In genomic region chr17:83902091-83902490, GRCm38 (mm10) we compare ENCODE assay signal across 14 mouse cellular contexts. TPM values are rescaled to one million over a fixed set of nuclear protein-coding genes. Genes with fewer than 3 reads are reported as not detected.
DNase-seq lines count a peak whose midpoint lies in the region; ATAC-seq and TF ChIP-seq lines count a peak whose summit lies in the region.
"Had no signal": no experiment of that assay in that cellular context is flagged by ENCODE, and none has a peak within 500 bp of the region (broad histone marks: within the 10 kb centered on the region; RNA-seq: fewer than 3 reads in every experiment).

No protein-coding gene starts in this region.

- ATAC-seq in lung, embryonic 14.5 days (ENCODE audit: insufficient read depth), result no peak
- ATAC-seq in stomach, embryonic 16.5 days (ENCODE audit: insufficient read depth, low FRiP score), result peak; percentile 34; the same call in 1 of the 2 replicates
- ATAC-seq in CD4-positive, CD25-positive, alpha-beta regulatory T cell, adult 4 months, result no peak
- ATAC-seq: forebrain, embryonic 14.5 days; liver, embryonic 12.5 days; Patski had no signal

- H3K27me3 ChIP-seq in lung, embryonic 14.5 days (ENCODE audit: insufficient read depth, low read length), result no peaks in the 10 kb centered on the region
- H3K27me3 ChIP-seq in stomach, embryonic 16.5 days (ENCODE audit: control insufficient read depth, insufficient read depth, low read length), result no peaks in the 10 kb centered on the region
- H3K27me3 ChIP-seq: liver, embryonic 12.5 days; Patski had no signal

- H3K36me3 ChIP-seq in lung, embryonic 14.5 days (ENCODE audit: insufficient read depth), result no peaks in the 10 kb centered on the region
- H3K36me3 ChIP-seq in stomach, embryonic 16.5 days (ENCODE audit: control insufficient read depth, insufficient read depth, low read length), result no peaks in the 10 kb centered on the region
- H3K36me3 ChIP-seq: liver, embryonic 12.5 days had no signal

- H3K9me3 ChIP-seq in lung, embryonic 14.5 days (ENCODE audit: low read depth, low read length), result no peaks in the 10 kb centered on the region
- H3K9me3 ChIP-seq in stomach, embryonic 16.5 days (replicated peaks; ENCODE audit: control insufficient read depth, low read length), result no peaks in the 10 kb centered on the region
- H3K9me3 ChIP-seq: liver, embryonic 12.5 days had no signal

- peaks cover 20% of the 10 kb centered on the region for H3K4me1 ChIP-seq in lung, embryonic 14.5 days (ENCODE audit: insufficient read depth)
- peaks cover 17% of the 10 kb centered on the region; the same call in 1 of the 2 replicates for H3K4me1 ChIP-seq in embryonic fibroblast, embryonic 13.5 days (ENCODE audit: control insufficient read depth, insufficient read depth, low read length)
- H3K4me1 ChIP-seq in stomach, embryonic 16.5 days (ENCODE audit: control insufficient read depth, insufficient read depth, low read length), result peaks cover 27% of the 10 kb centered on the region

- DNase-seq in adrenal gland, postnatal 10 days, result peak; percentile 72
- DNase-seq in adrenal gland, adult 8-10 months, result no peak
- no peak for DNase-seq in lung, embryonic 14.5 days
- no peak for DNase-seq in lung, postnatal 10 days
- no peak for DNase-seq in right cerebral cortex, postnatal 14 days
- DNase-seq: cerebellum, postnatal 14 days; kidney, postnatal 10 days had no signal

- H3K9ac ChIP-seq in lung, embryonic 14.5 days, result no peak overlapping the region
- peak overlapping the region; percentile 8; the same call in 1 of the 2 replicates for H3K9ac ChIP-seq in stomach, embryonic 16.5 days (ENCODE audit: low read length)
- H3K9ac ChIP-seq: liver, embryonic 12.5 days had no signal

- 37% methylated on average over 6 of the region's 6 CpGs for WGBS in lung, embryonic 14.5 days
- WGBS in stomach, embryonic 16.5 days, result 42% methylated on average over 6 of the region's 6 CpGs

- H3K4me2 ChIP-seq in lung, embryonic 14.5 days, result no peak overlapping the region
- H3K4me2 ChIP-seq in stomach, embryonic 16.5 days (ENCODE audit: low read depth, low read length), result peak overlapping the region; percentile 14; the same call in 1 of the 2 replicates
- H3K4me2 ChIP-seq: liver, embryonic 12.5 days had no signal

- no peak overlapping the region for H3K4me3 ChIP-seq in lung, embryonic 14.5 days (ENCODE audit: low read depth, low read length)
- no peak overlapping the region for H3K4me3 ChIP-seq in embryonic fibroblast, embryonic 13.5 days (ENCODE audit: insufficient read depth, low read length)
- H3K4me3 ChIP-seq in stomach, embryonic 16.5 days (replicated peaks; ENCODE audit: low read length), result no peak overlapping the region
- H3K4me3 ChIP-seq: liver, embryonic 12.5 days had no signal

- TF ChIP-seq POLR2A in embryonic fibroblast, embryonic 13.5 days (IDR thresholded peaks at IDR 0.05; ENCODE audit: low read depth, low read length), result no peak

- TF ChIP-seq CTCF in lung, embryonic 14.5 days (IDR thresholded peaks at IDR 0.05; ENCODE audit: low read depth), result no peak
- TF ChIP-seq CTCF in embryonic fibroblast, embryonic 13.5 days (IDR thresholded peaks at IDR 0.05; ENCODE audit: borderline replicate concordance, insufficient read depth, low read length), result no peak

- H3K27ac ChIP-seq in lung, embryonic 14.5 days (ENCODE audit: low read depth), result 0 out of 2 replicates have a peak overlapping the region, but pooled peaks have one; percentile 1
- H3K27ac ChIP-seq in embryonic fibroblast, embryonic 13.5 days (ENCODE audit: insufficient read depth, low read length), result peak overlapping the region; percentile 7
- H3K27ac ChIP-seq in stomach, embryonic 16.5 days (ENCODE audit: low read length), result peak overlapping the region; percentile 80
- H3K27ac ChIP-seq: liver, embryonic 12.5 days had no signal

RNA-seq across cellular contexts. Expression of gene Haao, which starts 54.3 kb away (rescaled TPM):
- total RNA-seq in adrenal gland, postnatal 10 days (2021), result 10 to 100 TPM; 12.6 to 27.1 TPM
- total RNA-seq in adrenal gland, adult 8-10 months (2022), result 1 to 10 TPM in 1 of 4 experiments, under 1 TPM in 3; 0.64 to 1.0 (median 0.83) TPM
- 0.21 TPM in 1 of 2 replicates, not detected in the other for polyA plus RNA-seq in lung, embryonic 14.5 days (2014; fragmentation: Nextera tagmentation; extraction: Ambion mirVana)
- not detected in 2 replicates for polyA plus RNA-seq in embryonic fibroblast, embryonic 13.5 days (2011; ENCODE audit: insufficient read length, low read depth, missing spikeins)
- 4.0 and 4.1 TPM in 2 replicates for polyA plus RNA-seq in stomach, embryonic 16.5 days (2015; fragmentation: Nextera tagmentation; extraction: Ambion mirVana)
- 1 to 10 TPM; 1.1 to 5.0 TPM for polyA plus RNA-seq in CD4-positive, CD25-positive, alpha-beta regulatory T cell, adult 4 months (2017; shearing (Covaris generic))
- total RNA-seq: layer of hippocampus, postnatal 25 days had no signal
- polyA plus RNA-seq: Patski had no signal

Comparison
In these comparisons a context has a peak if more than half of its experiments do, and no peak if none do; other contexts are left out.
1. H3K27ac ChIP-seq: peak in every context shown above with its lines; median percentile 80 in stomach, embryonic 16.5 days; 7 in embryonic fibroblast, embryonic 13.5 days; 1 in lung, embryonic 14.5 days.